Mouse (Mus musculus) erythroid progenitor cell, adult 5-6 weeks (primary cell): Measurements from ENCODE around the gene Kdr. TPM values are rescaled to one million over a fixed set of nuclear protein-coding genes. Genes with fewer than 3 reads are reported as not detected.
A peak's percentile ranks its signal among the peaks of the same experiment; 100 is the strongest.
"Not testable (repeated sequence)": the region's sequence is repeated elsewhere in the genome, so short reads cannot be mapped to it uniquely, and the experiment has no call there.

ENCODE experiments used
- ATAC-seq: replicated peaks from 2 replicates; pipeline ENCODE4 v1.8.0; 2016; ENCODE audit warnings: moderate number of reproducible peaks, mild to moderate bottlenecking, moderate TSS enrichment, inconsistent platforms; ENCODE audit not compliant: poor library complexity, low FRiP score, severe bottlenecking
- total RNA-seq, 2 experiments: library from RNA; stranded (forward) in 1 of 2; stranded (reverse) in 1 of 2; fragments of 150-400 nt in 1 of 2; fragments of 186-747, 209-891 nt in 1 of 2; gene quantifications; 2 replicates each; pipeline versions ENCODE4 v1.2.3 to v1.2.4; 2015 to 2017; ENCODE audit warnings: low replicate concordance in 2 of 2

Gene Kdr
- total RNA-seq, 2 experiments from 2014 or later, result 0.08 TPM; not detected in 1

DNA sequence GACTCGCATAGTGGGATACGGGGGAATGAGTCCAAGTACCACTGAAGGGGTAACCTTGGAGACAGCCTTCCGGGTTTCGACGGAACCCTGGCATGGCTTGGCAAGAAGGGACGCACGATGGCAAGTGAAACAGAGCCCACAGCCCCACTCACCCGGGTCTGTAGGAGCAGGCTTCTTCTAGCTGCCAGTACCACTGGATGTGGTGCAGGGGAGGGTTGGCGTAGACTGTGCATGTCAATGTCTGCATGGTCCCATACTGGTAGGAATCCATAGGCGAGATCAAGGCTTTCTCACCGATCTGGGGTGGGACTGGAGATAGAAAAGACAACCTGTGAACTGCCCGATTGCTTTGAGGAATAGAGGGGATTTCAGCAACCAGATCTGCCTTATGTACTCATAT lies 15.7 kb downstream of the Kdr start:
- no peak for ATAC-seq

DNA sequence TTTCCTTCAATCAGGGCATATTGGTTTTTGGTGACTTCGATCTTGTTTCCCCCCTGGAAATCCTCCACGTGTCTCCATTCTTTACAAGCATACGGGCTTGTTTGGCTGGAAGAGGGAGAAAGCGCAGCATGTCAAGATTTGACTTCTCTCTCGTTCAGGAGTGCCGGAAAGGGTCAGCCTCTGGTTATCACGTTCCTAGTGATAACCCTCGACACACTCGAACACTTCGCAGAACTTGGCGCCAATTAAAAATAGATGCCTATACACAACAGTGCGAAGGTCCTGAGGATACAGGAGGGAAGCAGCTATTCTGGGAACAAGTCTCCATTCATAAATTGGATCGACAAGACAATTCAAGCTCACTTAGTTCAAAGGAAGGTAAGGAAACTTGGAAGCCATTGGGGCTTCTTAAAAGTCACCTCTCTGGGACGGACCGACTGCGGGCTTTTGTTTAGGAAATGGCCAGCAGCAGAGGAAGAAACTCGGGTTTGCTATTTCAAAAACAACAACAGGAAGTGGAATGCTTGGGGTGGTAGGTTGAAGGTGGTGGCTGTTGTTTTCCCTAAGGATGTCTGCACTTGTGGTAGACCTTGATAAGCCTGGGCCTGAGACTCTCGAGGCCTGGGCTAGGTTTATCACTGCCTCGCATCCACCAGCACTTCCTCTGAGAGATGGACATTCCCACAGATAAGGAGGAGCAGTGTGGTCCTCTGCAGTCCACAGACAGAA lies 16.4 kb downstream of the Kdr start:
- peak; percentile 85 for ATAC-seq

DNA sequence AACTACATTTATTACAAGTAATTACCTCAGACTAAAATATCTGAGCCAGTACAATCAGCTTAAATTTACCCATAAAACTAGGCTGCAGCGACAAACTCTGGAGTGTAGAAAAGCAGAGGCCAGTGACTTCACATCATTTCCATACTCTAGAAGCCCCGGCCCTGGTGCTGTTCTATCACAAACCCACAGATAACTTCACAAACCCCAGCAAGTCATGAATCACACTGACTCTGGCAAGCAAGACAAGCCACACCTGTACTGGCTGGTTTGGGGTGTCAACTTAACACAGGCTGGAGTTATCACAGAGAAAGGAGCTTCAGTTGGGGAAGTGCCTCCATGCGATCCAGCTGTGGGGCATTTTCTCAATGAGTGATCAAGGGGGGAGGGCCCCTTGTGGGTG lies 18.4 kb downstream of the Kdr start:
- no peak for ATAC-seq

DNA sequence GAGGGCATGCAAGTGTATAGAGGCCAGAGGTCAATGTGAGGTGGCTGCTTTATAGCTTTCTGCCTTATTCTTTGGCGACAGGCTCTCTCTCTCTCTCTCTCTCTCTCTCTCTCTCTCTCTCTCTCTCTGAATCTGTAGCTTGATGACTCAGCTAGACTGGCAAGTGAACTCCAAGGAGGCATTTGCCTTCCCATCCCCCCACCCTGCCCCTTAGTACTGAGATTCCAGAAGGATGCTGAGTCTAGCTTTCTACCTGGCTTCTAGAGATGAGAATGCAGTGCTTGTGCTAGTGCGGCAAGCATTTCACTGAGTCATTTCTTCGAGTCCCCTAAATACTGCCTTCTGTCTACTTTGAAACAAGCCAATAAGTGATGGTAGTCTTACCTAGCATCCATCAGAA lies 21.7 kb downstream of the Kdr start:
- ATAC-seq, result no peak

DNA sequence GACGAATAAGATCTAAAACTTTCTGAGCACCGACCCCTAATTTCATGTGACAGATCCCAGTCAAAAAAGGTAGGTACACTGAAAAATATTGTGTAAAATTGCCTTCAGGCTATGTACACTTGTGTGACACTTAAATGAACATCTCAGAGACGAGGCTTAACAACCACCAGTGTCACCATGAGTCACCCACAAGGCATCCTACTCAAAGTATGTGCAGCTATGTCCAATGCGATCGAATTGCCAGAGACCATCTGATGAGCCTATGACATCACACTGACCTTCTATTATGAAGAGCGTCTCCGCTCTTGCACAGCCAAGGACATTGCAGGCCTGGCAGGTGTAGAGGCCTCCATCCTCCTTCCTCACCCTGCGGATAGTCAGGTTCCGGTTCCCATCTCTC lies 22.4 kb downstream of the Kdr start:
- ATAC-seq, result no peak

DNA sequence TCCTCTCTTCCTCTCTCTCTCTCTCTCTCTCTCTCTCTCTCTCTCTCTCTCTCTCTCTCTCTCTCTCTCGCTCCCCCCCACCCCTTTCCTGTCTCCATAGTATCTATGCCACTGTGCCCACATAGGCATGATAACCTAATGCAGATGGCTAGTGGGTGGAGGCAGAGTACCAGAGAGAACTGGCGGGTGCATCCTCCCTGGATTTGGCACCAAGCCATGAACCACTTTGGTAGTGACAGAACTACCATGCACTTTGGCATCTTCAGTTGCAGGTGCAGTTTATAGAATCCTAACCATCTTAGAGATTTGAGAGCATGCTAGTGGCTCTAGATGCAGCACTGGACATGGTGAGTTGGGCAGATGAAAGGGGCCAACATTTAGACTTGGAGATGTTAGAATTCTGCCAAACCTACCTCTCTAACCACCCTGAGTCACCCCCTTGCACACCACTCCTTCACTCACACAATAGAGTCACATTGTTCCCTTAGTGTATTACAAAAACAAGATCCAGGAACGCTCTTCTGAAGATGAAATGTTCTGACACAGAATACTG lies 23.4 kb downstream of the Kdr start:
- no peak for ATAC-seq

DNA sequence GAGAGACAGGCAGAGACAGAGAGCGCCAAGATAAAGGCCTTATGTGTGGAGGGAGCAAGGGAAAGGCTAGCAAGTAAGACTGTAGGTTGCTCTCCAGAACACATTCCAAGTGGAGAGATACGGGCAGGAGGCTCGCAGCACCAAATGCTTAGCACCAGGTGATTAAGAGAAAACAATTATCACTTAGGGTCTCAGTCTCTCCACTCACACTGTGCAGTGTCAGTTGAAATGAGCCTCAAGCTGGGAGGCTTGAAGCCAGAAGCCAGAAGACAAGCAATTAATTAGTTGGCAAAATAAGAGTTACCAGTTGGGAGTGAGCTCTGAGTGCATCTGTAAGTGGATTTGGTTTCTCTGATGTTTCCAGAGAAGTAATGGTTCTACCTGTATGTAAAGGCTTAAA lies 24.0 kb downstream of the Kdr start:
- ATAC-seq, result no peak

DNA sequence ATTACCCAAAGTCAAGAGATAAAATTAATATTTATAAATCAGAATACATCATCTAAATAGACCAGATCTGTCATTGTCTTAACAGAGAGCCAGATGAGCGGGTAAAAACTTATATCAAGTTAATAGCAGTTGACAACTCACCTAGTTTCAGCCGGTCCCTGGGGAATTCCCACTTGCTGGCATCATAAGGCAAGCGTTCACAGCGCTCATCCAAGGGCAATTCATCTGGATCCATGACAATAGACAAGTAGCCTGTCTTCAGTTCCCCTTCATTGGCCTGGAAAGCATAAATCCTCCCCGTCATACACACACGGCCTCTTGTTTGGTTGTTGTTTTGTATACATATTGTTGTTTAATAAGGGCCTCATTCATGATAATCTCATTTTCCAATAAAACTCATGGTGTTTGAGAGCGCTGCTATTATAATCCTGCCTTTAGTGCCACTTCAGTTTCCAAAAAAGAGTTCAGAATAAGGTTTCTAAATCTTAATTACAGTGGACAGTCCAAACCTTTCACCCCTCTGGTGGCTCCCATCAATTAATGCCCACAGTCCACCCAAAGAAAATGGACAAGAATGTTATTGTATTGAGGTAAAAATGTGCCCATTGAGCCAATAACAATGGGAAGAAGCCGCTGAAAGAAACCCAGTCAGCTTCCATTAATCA lies 26.0 kb downstream of the Kdr start:
- no peak for ATAC-seq

DNA sequence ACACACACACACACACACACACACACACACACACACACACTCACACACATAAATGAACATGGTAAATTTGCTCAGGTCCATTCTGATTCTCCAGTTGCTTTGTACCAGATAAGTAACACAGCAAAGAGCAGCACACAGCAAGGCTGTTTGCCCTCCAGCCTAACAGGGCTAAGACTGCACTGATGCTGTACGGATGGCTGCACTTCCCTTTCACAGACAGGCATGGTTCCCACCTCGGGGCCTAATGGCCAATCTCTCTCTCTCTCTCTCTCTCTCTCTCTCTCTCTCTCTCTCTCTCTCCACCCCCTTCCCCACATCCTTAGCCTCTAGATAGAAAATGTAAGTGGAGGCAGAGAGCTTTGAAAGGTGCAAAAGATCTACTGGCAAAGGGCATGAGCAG lies 27.4 kb downstream of the Kdr start:
- no peak for ATAC-seq

DNA sequence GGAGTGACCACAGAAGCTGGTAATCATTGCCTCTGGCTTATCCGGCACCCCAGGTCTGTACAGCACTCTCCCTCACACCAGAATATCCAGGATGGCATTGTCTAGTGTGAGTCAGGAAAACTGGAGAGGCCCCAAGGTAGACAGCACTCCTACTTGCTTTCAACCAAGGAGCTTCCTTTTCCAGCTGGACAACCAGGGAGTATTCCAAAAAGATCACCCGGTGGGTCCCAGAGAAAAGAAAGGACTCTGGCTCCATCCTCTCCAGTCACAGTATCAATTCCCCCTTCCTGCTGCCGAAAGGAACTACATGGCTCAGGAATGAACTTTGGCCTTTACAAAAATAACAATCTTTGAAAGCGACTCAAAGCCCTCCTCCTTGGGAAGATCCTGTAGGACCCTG lies 32.9 kb downstream of the Kdr start:
- no peak for ATAC-seq

DNA sequence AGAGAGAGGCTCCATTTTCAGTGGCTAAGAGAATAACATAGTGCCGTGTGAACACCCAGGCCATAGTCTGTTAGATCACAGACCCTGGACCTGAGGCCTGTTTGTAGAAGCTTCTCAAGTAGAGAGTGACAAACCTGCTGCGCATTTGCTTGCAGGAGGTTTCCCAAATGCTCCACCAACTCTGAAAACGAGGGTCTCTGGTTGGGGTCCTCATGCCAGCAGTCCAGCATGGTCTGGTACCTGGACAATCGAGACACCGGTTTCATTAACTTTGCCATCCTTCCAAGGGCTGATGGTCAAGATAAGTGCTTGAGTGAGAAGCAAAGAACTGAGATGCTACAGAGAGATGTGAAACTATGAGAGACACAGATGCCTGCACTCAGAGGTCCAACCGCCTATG lies 35.0 kb downstream of the Kdr start:
- no peak for ATAC-seq

DNA sequence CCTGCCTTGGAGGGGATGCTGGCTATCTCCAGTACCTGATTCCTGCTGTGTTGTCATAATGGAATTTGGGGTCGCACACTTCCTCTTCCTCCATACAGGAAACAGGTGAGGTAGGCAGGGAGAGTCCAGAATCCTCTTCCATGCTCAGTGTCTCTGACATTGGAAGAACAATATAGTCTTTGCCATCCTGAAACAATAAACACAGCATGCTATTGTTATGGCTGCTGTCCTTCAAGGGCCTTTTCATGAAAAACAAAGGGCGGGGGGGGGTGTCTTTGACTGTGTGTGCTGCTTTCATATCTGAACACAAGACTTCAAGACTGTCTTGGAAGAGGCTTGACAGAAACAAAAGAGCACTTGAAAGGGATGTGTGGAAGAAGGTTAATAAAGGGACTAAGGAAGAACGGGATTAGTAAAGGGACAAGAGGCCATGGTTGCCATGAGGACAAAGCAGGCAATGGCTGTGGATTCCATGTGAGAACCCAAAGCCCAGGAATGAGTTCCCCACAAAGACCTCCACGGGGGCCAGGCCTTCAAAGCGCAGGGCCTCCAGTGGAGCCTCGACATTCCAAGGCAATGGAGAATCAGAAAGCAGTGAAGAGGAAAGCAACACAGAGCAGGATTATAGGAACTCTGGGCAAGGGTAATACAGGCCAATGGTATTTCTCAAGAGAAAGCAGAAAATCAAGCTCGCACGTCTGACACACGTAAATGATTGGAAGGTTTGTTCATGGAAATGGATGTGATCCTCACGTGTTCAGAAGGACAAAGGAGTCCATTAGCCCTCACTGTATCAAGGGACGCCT lies 36.3 kb downstream of the Kdr start:
- ATAC-seq, result no peak

DNA sequence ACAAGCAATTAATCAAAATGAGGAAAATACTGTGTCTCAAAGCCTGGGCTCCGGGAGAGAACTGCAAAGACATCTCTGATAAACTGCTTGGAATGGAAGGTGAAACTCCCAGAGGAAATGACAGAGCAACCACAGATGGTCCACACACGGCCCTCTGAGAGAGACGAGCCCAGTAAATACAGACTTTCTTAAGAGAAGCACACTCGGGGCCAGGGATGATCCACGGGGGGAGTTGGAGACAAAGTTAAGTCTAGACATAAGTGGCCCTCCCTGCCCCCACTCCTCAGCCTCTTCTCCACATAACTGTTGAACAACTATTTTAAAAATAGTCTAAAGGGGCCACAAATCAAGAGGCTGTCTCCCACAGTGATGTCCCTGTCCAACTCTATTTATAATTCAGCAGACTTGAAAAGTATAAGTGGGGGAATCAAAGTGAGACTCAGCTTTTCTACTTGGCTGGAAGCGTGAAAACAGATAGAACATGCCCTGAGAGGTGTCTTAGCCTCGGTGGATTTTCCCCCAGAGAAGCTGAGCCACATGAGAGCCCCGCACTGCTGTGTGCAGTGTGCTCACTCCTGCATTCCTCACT lies 39.0 kb downstream of the Kdr start:
- no peak for ATAC-seq

DNA sequence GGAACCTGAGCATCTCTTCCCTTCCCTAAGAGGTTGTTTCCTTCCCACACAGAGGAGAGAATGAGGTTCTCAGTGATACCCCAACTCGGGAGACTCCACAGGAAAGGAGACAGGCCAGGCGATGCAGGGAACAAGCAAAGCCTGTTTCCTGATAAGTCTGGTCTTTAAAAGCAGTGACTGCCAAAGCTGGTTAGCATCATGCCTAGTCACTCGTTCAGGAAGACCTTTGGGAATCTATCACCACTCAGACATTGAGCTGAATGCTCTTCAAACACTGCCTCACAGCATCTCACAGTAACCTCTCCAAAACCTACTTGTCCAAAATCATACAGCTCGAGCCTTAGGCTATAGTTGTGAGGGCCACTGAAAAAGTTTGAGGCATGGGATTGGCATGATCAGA lies 40.2 kb downstream of the Kdr start:
- no peak for ATAC-seq

DNA sequence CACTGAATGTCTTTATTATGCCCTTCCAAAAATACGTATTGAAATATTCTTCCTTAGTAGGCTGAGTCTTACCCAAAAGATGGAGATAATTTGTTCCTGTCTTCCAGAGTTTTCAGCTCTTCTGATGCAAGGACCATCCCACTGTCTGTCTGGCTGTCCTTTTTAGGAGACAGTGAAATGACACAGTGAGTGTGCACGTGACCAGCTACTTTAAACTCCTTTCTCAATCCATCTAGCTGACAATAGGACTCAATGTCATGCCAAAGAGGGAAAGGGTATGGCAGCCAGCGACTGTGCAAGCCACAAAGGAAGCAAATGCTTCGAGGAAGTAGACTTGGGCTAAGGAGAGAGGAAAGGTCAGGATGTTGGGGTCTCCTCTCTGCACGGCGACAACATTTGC lies 42.0 kb downstream of the Kdr start:
- ATAC-seq, result no peak

DNA sequence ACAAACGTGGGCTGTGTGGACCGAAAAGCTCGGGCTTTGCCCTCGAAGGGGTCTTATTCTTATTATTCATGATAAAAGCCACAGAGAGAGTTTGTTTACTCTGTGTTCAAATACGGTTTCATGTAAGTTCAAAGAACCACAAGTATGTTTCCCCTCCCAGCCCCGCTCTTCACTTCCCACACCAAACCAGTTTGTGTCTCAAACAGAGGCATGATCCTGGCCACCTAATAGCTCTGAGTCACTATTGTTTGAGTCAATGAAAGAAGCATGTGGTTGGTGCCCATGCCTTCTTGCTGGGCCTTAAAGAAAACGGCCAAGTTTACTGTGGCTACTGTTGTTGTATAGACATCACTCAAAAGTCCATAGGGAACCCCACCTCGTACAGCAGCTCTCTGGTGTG lies 43.0 kb downstream of the Kdr start:
- no peak for ATAC-seq

DNA sequence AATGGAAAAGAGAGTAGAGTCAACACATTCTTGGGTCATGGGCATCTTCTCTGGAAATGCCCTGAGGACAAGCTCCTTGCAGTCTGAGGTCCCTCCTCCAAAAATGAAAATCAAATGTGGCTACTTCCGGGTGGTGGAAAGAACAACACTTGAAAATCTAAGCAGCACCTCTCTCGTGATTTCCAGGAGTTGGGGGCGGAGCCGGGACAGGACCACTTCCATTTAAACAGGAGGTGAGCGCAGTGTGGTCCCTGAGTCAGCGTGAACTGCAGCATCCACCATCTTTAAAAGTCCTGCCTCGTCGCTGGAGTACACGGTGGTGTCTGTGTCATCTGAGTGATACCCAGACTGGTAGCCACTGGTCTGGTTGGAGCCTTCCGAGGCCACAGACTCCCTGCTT lies 44.1 kb downstream of the Kdr start:
- no peak for ATAC-seq

DNA sequence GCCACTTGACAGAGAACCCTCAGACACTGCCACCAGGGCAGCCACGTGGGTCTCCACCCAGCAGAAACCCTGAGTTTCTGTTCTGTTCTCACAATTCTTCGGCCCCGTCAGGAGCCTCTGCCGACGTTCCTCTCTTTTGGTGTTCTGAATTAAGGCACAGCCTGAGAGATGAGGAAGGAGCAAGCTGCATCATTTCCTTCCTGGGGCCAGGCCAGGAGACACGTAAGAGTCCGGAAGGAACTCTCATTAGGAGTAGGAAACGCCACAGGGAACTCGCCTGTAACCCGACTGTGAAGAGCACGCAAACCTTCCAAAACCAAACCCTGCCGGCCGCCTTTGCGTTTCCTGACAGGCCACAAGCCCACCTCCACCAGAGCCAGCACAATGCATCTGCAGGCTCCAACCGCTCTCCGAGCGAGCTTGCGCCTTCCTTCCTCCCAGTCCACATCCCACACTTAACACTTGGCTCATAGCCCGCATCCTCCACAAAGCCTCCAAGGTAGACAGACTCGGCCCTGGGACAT lies 44.7 kb downstream of the Kdr start:
- ATAC-seq, result no peak

DNA sequence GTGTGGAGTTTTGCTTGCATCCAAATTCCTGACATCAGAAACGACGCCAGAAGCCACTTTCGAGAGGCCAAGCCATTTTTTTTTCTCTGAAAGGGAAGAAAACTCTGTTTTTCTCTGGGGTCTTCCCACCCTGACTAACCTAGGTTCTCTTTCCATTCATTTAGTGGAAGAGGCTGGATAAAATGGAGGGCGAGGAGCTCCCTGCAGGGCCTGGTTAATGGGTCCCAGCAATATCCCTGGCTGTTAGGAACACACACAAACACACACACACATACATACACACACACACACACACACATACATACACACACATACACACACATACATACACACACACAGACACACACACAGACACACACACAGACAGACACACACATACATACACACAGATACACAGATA lies 46.8 kb downstream of the Kdr start:
- not testable (repeated sequence) for ATAC-seq

DNA sequence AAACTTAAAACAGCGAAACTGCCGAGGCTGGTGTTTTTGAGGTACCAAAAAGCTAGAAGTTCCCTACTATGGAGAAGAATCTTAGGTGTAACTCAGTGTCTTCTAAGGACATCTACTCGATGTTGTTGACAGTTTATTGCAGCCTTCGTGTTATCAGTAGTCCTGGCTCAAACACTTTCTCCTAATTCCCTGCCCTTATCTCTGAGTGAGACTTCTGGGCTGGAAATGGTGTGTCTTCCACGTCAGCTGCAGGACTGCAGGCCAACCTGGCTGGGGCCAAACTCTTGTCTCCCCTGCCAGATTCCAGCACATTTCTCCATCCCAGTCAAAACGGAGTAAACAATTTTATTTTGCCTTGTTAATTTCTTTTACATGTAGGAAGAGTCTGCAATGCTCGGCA lies 48.3 kb downstream of the Kdr start:
- ATAC-seq, result no peak
